Mouse (Mus musculus) c-Kit-positive CD71-negative TER-119-negative erythroid progenitor cells, embryonic 14.5 days (primary cell): ENCODE measurements around the gene Secisbp2l.

ENCODE experiments used
- DNase-seq: peaks from one replicate; pipeline ENCODE4 v3.0.0-alpha.2; 2013; ENCODE audit warnings: low read depth

The Secisbp2l gene

GRCm38 (mm10) chr2:125783868-125784267 is 1.2 kb upstream of the Secisbp2l start:
- no peak for DNase-seq

GRCm38 (mm10) chr2:125781978-125782718 is 522 bp downstream of the Secisbp2l start:
- DNase-seq: no peak

GRCm38 (mm10) chr2:125781006-125781405 is 1.7 kb downstream of the Secisbp2l start:
- DNase-seq: no peak

GRCm38 (mm10) chr2:125778380-125778779 is 4.3 kb downstream of the Secisbp2l start:
- no peak for DNase-seq

- no peak for DNase-seq
These were observed 5.7 kb downstream of the Secisbp2l start for GRCm38 (mm10) chr2:125777018-125777417.

- DNase-seq: no peak
These were observed 7.0 kb downstream of the Secisbp2l start for GRCm38 (mm10) chr2:125775661-125776060.

GRCm38 (mm10) chr2:125774846-125775245 is 7.8 kb downstream of the Secisbp2l start:
- no peak for DNase-seq

GRCm38 (mm10) chr2:125765029-125765428 is 17.6 kb downstream of the Secisbp2l start:
- no peak for DNase-seq

- DNase-seq: no peak
These were observed 18.1 kb downstream of the Secisbp2l start for GRCm38 (mm10) chr2:125764531-125764930.

GRCm38 (mm10) chr2:125749330-125749729 is 33.3 kb downstream of the Secisbp2l start:
- DNase-seq: no peak

GRCm38 (mm10) chr2:125739338-125739737 is 43.3 kb downstream of the Secisbp2l start:
- no peak for DNase-seq

GRCm38 (mm10) chr2:125738718-125739117 is 44.0 kb downstream of the Secisbp2l start:
- DNase-seq: no peak

- DNase-seq: no peak
These were observed 46.7 kb downstream of the Secisbp2l start for GRCm38 (mm10) chr2:125736025-125736343.

GRCm38 (mm10) chr2:125735333-125736024 is 47.2 kb downstream of the Secisbp2l start:
- no peak for DNase-seq

GRCm38 (mm10) chr2:125734741-125735140 is 47.9 kb downstream of the Secisbp2l start:
- DNase-seq: no peak

- DNase-seq: peak; percentile 86
These were observed 50.7 kb downstream of the Secisbp2l start for GRCm38 (mm10) chr2:125731763-125732560.

- no peak for DNase-seq
These were observed 58.0 kb downstream of the Secisbp2l start for GRCm38 (mm10) chr2:125724546-125725114.

- DNase-seq: no peak
These were observed 58.6 kb downstream of the Secisbp2l start, which contains the start of gene Shc4 for GRCm38 (mm10) chr2:125724086-125724430. Shc4 (minus strand) TSS chr2:125724148.

GRCm38 (mm10) chr2:125723408-125724085 is 59.1 kb downstream of the Secisbp2l start:
- no peak for DNase-seq

GRCm38 (mm10) chr2:125723086-125723407 is 59.6 kb downstream of the Secisbp2l start:
- DNase-seq: no peak

GRCm38 (mm10) chr2:125716599-125716998 is 66.1 kb downstream of the Secisbp2l start:
- no peak for DNase-seq

GRCm38 (mm10) chr2:125706510-125706921 is 76.2 kb downstream of the Secisbp2l start:
- no peak for DNase-seq
